ENCODE assay signal across 8 mouse cellular contexts in the genomic region with DNA sequence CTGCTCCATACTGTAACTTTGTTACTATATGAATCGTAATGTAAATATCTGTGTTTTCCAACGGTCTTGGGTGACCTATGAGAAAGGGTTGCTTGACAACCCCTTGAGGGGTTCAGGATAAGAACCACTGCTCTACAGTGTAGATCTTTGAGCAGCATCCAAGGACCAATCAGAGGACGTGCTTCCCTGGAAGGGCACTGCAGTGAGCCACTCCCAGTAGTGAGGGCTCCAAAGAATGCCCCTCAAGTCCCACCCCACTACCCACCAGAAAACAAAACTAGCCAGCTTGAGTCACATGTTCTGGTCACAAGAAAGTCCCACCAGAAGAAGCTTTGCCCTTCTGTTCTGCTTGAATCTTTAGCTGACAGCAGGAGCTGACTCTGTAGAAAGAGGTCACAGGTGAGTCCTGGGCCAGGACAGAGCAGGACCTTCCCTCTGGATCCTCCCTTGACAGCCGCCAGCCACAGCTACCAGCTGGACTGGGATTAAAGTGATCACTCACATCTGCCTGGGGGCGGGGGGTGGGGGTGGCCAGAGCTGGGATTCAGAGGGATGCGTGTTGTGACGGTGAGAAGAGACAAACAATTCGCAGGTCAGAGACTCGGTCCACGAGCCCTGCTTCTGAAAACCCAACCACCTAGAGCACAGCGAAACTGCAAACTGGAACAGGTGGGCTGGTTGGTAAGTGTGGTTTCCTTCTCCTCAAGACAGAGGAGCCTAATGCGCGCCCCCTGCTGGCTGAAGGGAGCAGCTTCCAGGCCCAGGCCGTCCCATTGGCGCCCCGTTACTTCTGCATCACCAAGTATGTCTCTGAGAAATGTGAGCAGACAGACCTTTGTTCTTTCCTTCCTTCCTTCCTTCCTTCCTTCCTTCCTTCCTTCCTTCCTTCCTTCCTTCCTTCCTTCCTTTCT. TPM values are rescaled to one million over a fixed set of nuclear protein-coding genes. Genes with fewer than 3 reads are reported as not detected.
DNase-seq lines count a peak whose midpoint lies in the region; ATAC-seq lines count a peak whose summit lies in the region.

No protein-coding gene starts in this region.

- H3K4me1 ChIP-seq in kidney, embryonic 14.5 days (ENCODE audit: control insufficient read depth, insufficient read depth, low read length): peaks cover 6% of the 10 kb centered on the region; the same call in 1 of the 2 replicates
- H3K4me1 ChIP-seq in liver, embryonic 12.5 days: peaks cover 22% of the 10 kb centered on the region
- H3K4me1 ChIP-seq in stomach, embryonic 14.5 days (ENCODE audit: control insufficient read depth, insufficient read depth, low read length): 0 out of 2 replicates have a peak, but pooled peaks cover 3% of the 10 kb centered on the region

- WGBS in kidney, embryonic 14.5 days: 21% methylated on average over 16 of the region's 16 CpGs
- WGBS in liver, embryonic 12.5 days (ENCODE audit: insufficient replicate concordance): 19% methylated on average over 16 of the region's 16 CpGs
- WGBS in stomach, embryonic 14.5 days: 15% methylated on average over 16 of the region's 16 CpGs

- H3K9me3 ChIP-seq in kidney, embryonic 14.5 days (ENCODE audit: control insufficient read depth, low read length): no peaks in the 10 kb centered on the region
- H3K9me3 ChIP-seq in liver, embryonic 12.5 days (replicated peaks): no peaks in the 10 kb centered on the region
- no peaks in the 10 kb centered on the region for H3K9me3 ChIP-seq in stomach, embryonic 14.5 days (ENCODE audit: control insufficient read depth, low read depth, low read length)

- H3K4me3 ChIP-seq in kidney, embryonic 14.5 days (ENCODE audit: low read length): no peak overlapping the region
- H3K4me3 ChIP-seq in liver, embryonic 12.5 days: no peak overlapping the region
- H3K4me3 ChIP-seq in stomach, embryonic 14.5 days (ENCODE audit: low read depth, low read length): no peak overlapping the region

- peak overlapping the region; percentile 24; the same call in 1 of the 2 replicates for H3K4me2 ChIP-seq in kidney, embryonic 14.5 days (replicated peaks; ENCODE audit: low read depth, low read length)
- peak overlapping the region; percentile 44 for H3K4me2 ChIP-seq in liver, embryonic 12.5 days
- H3K4me2 ChIP-seq in stomach, embryonic 14.5 days (replicated peaks; ENCODE audit: low read depth, low read length): 0 out of 2 replicates have a peak overlapping the region, but pooled peaks have one; percentile 19

- H3K9ac ChIP-seq in kidney, embryonic 14.5 days (ENCODE audit: low read depth, low read length): no peak overlapping the region
- H3K9ac ChIP-seq in liver, embryonic 12.5 days: peak overlapping the region; percentile 19; the same call in 1 of the 2 replicates
- H3K9ac ChIP-seq in stomach, embryonic 14.5 days (replicated peaks; ENCODE audit: low read depth, low read length): no peak overlapping the region

- no peaks in the 10 kb centered on the region for H3K27me3 ChIP-seq in kidney, embryonic 14.5 days (ENCODE audit: control insufficient read depth, insufficient read depth, low read length)
- H3K27me3 ChIP-seq in liver, embryonic 12.5 days (replicated peaks): peaks cover 86% of the 10 kb centered on the region
- H3K27me3 ChIP-seq in stomach, embryonic 14.5 days (ENCODE audit: control insufficient read depth, insufficient read depth, low read length): no peaks in the 10 kb centered on the region

- peak; percentile 69 for DNase-seq in 3134 (ENCODE audit: extremely low read depth, insufficient read length, low spot score)
- peak; percentile 85 for DNase-seq in adipocyte (ENCODE audit: low spot score)
- DNase-seq in embryo, embryonic 10.5 days (ENCODE audit: low spot score): peak; percentile 92
- DNase-seq in heart, adult 18-20 months: peak; percentile 71 to 89
- peak; percentile 79 to 87 for DNase-seq in natural killer cell, adult 2 months (ENCODE audit: low spot score in 2 of 2)

- no peaks in the 10 kb centered on the region for H3K36me3 ChIP-seq in kidney, embryonic 14.5 days (ENCODE audit: control insufficient read depth, insufficient read depth, low read length)
- no peaks in the 10 kb centered on the region for H3K36me3 ChIP-seq in liver, embryonic 12.5 days
- H3K36me3 ChIP-seq in stomach, embryonic 14.5 days (ENCODE audit: control insufficient read depth, insufficient read depth, low read length): no peaks in the 10 kb centered on the region

- no peak overlapping the region for H3K27ac ChIP-seq in kidney, embryonic 14.5 days (ENCODE audit: low read depth, low read length)
- H3K27ac ChIP-seq in liver, embryonic 12.5 days: no peak overlapping the region
- H3K27ac ChIP-seq in stomach, embryonic 14.5 days (ENCODE audit: low read length): no peak overlapping the region

- ATAC-seq in kidney, embryonic 14.5 days (ENCODE audit: low FRiP score, low TSS enrichment): peak; percentile 72
- peak; percentile 70 for ATAC-seq in liver, embryonic 12.5 days
- ATAC-seq in stomach, embryonic 14.5 days (ENCODE audit: insufficient number of reproducible peaks, insufficient read depth, low FRiP score, low read depth): peak; percentile 43; the same call in 1 of the 2 replicates

RNA-seq across cellular contexts. Expression of gene Kctd17, which starts 6.1 kb away (rescaled TPM):
- 10 to 100 TPM; 22.5 to 23.7 TPM for total RNA-seq in heart, adult 18-20 months (2021)
- 36.3 and 48.8 TPM in 2 replicates for polyA plus RNA-seq in kidney, embryonic 14.5 days (2014; fragmentation: Nextera tagmentation; extraction: Ambion mirVana)
- polyA plus RNA-seq in liver, embryonic 12.5 days (2016; fragmentation: Nextera tagmentation; extraction: Ambion mirVana): 7.6 and 8.8 TPM in 2 replicates
- 38.9 and 39.4 TPM in 2 replicates for polyA plus RNA-seq in stomach, embryonic 14.5 days (2014; fragmentation: Nextera tagmentation; extraction: Ambion mirVana)

RNA-seq across cellular contexts. Expression of gene Mpst, which starts 16.1 kb away (rescaled TPM):
- 10 to 100 TPM; 47.9 to 49.0 TPM for total RNA-seq in heart, adult 18-20 months (2021)
- 4.3 and 5.3 TPM in 2 replicates for polyA plus RNA-seq in kidney, embryonic 14.5 days (2014; fragmentation: Nextera tagmentation; extraction: Ambion mirVana)
- 3.5 and 4.8 TPM in 2 replicates for polyA plus RNA-seq in liver, embryonic 12.5 days (2016; fragmentation: Nextera tagmentation; extraction: Ambion mirVana)
- polyA plus RNA-seq in stomach, embryonic 14.5 days (2014; fragmentation: Nextera tagmentation; extraction: Ambion mirVana): 3.2 and 4.4 TPM in 2 replicates

RNA-seq across cellular contexts. Expression of gene Tst, which starts 16.6 kb away (rescaled TPM):
- 10 to 100 TPM; 21.5 to 28.3 TPM for total RNA-seq in heart, adult 18-20 months (2021)
- 32.4 and 32.8 TPM in 2 replicates for polyA plus RNA-seq in kidney, embryonic 14.5 days (2014; fragmentation: Nextera tagmentation; extraction: Ambion mirVana)
- 84.9 and 92.8 TPM in 2 replicates for polyA plus RNA-seq in liver, embryonic 12.5 days (2016; fragmentation: Nextera tagmentation; extraction: Ambion mirVana)
- 38.6 and 44.6 TPM in 2 replicates for polyA plus RNA-seq in stomach, embryonic 14.5 days (2014; fragmentation: Nextera tagmentation; extraction: Ambion mirVana)

RNA-seq across cellular contexts. Expression of gene Tex33, which starts 26.6 kb away (rescaled TPM):
- not detected for total RNA-seq in heart, adult 18-20 months (2021)
- not detected in 2 replicates for polyA plus RNA-seq in kidney, embryonic 14.5 days (2014; fragmentation: Nextera tagmentation; extraction: Ambion mirVana)
- polyA plus RNA-seq in liver, embryonic 12.5 days (2016; fragmentation: Nextera tagmentation; extraction: Ambion mirVana): not detected in 2 replicates
- not detected in 2 replicates for polyA plus RNA-seq in stomach, embryonic 14.5 days (2014; fragmentation: Nextera tagmentation; extraction: Ambion mirVana)

RNA-seq across cellular contexts. Expression of gene Tmprss6, which starts 46.1 kb away (rescaled TPM):
- total RNA-seq in heart, adult 18-20 months (2021): not detected
- polyA plus RNA-seq in kidney, embryonic 14.5 days (2014; fragmentation: Nextera tagmentation; extraction: Ambion mirVana): 0.34 and 0.49 TPM in 2 replicates
- polyA plus RNA-seq in liver, embryonic 12.5 days (2016; fragmentation: Nextera tagmentation; extraction: Ambion mirVana): 5.9 and 6.7 TPM in 2 replicates
- 0.50 and 0.52 TPM in 2 replicates for polyA plus RNA-seq in stomach, embryonic 14.5 days (2014; fragmentation: Nextera tagmentation; extraction: Ambion mirVana)
